Mouse (Mus musculus) urinary bladder, postnatal 10 days (tissue): ENCODE measurements around the gene Pla2g3.

Source experiments
- DNase-seq: peaks from one replicate; pipeline ENCODE4 v3.0.0; 2022; ENCODE audit warnings: low spot score

The Pla2g3 gene

GRCm38 (mm10) chr11:3487952-3488570 is at the start of gene Pla2g3:
Gene Pla2g3, plus strand, starts transcription at chr11:3488284.
- no peak for DNase-seq

- DNase-seq = no peak
These were observed 46.2 kb upstream of the Pla2g3 start for GRCm38 (mm10) chr11:3441696-3442443.

- DNase-seq = no peak
These were observed 45.4 kb upstream of the Pla2g3 start for GRCm38 (mm10) chr11:3442677-3443076.

- DNase-seq = no peak
These were observed 45.0 kb upstream of the Pla2g3 start for GRCm38 (mm10) chr11:3443091-3443490.

- DNase-seq = no peak
These were observed 43.2 kb upstream of the Pla2g3 start for GRCm38 (mm10) chr11:3444875-3445274.

- no peak for DNase-seq
These were observed 36.4 kb upstream of the Pla2g3 start for GRCm38 (mm10) chr11:3451701-3452163.

GRCm38 (mm10) chr11:3452167-3452639 is 35.9 kb upstream of the Pla2g3 start, which contains the start of gene Rnf185:
Gene Rnf185, minus strand, starts transcription at chr11:3452363.
- peak; percentile 69 for DNase-seq

- DNase-seq = no peak
These were observed 35.3 kb upstream of the Pla2g3 start for GRCm38 (mm10) chr11:3452769-3453168.

GRCm38 (mm10) chr11:3453467-3453866 is 34.6 kb upstream of the Pla2g3 start:
- DNase-seq = no peak

GRCm38 (mm10) chr11:3454506-3454905 is 33.6 kb upstream of the Pla2g3 start:
- DNase-seq = no peak

GRCm38 (mm10) chr11:3456354-3456753 is 31.7 kb upstream of the Pla2g3 start:
- no peak for DNase-seq

- no peak for DNase-seq
These were observed 29.5 kb upstream of the Pla2g3 start for GRCm38 (mm10) chr11:3458428-3459104.

- DNase-seq = no peak
These were observed 29.0 kb upstream of the Pla2g3 start for GRCm38 (mm10) chr11:3459105-3459468.

GRCm38 (mm10) chr11:3462846-3463245 is 25.2 kb upstream of the Pla2g3 start:
- DNase-seq = no peak

- DNase-seq = no peak
These were observed 16.6 kb upstream of the Pla2g3 start for GRCm38 (mm10) chr11:3471448-3471850.

- peak; percentile 54 for DNase-seq
These were observed 15.6 kb upstream of the Pla2g3 start for GRCm38 (mm10) chr11:3472484-3472883.

GRCm38 (mm10) chr11:3474480-3475115 is 13.5 kb upstream of the Pla2g3 start:
- no peak for DNase-seq

- no peak for DNase-seq
These were observed 12.6 kb upstream of the Pla2g3 start for GRCm38 (mm10) chr11:3475489-3475888.

- DNase-seq = no peak
These were observed 4.0 kb upstream of the Pla2g3 start for GRCm38 (mm10) chr11:3483980-3484642.

GRCm38 (mm10) chr11:3486349-3486748 is 1.7 kb upstream of the Pla2g3 start:
- DNase-seq = no peak

- DNase-seq = no peak
These were observed 952 bp downstream of the Pla2g3 start for GRCm38 (mm10) chr11:3489036-3489435.

- no peak for DNase-seq
These were observed 4.7 kb downstream of the Pla2g3 start for GRCm38 (mm10) chr11:3492748-3493147.
